Mouse (Mus musculus) yolk sac, embryonic 10.5 days (tissue): ENCODE data around the gene Pde11a.

ENCODE experiments used
- DNase-seq: peaks from one replicate; pipeline ENCODE4 v3.0.0-alpha.2; 2017; ENCODE audit warnings: low spot score

Gene Pde11a

GRCm38 (mm10) chr2:76320336-76320735 is 18.2 kb downstream of the Pde11a start:
- no peak for DNase-seq

DNA sequence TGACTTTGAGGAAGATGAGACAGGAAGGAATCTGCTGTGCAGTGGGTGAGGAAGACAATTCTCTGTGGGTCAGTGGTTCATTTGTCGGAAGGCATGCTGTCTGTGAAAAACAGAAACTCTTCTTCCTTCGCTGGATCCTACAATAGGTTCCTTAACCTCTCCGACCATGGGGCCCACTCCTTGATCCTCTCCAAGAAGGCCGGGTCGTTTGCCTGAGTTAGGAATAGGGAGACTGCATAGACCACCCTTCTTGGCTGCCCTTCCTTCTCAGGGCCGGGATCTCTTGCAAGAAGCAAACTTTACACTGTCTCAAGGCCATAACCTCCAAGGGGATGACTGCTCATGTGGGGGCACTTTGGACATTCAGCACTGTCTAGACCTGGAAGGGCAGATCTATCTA is 19.3 kb downstream of the Pde11a start:
- DNase-seq = no peak

DNA sequence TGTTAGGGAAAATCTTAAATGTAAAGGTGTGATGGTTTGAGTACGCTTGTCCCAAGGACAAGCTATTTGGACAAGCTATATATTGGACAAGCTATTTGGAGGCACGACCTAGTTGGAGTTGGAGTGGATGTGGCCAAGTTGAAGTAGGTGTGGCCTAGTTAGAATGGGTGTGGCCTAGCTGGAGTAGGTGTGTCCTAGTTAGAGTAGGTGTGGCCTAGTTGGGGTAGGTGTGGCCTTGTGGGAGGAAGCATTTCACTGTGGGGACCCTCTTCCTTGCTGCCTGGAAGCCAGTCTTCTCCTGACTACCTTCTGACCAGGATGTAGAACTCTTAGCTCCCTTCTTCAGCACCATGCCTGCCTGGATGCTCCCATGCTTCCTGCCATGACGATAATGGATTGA is 50.9 kb downstream of the Pde11a start:
- DNase-seq = no peak

- DNase-seq = no peak
Observed at GRCm38 (mm10) chr2:76286288-76286740, 52.3 kb downstream of the Pde11a start.

GRCm38 (mm10) chr2:76285150-76285549 is 53.4 kb downstream of the Pde11a start:
- DNase-seq = no peak

GRCm38 (mm10) chr2:76283378-76284132 is 55.0 kb downstream of the Pde11a start:
- DNase-seq = no peak

DNA sequence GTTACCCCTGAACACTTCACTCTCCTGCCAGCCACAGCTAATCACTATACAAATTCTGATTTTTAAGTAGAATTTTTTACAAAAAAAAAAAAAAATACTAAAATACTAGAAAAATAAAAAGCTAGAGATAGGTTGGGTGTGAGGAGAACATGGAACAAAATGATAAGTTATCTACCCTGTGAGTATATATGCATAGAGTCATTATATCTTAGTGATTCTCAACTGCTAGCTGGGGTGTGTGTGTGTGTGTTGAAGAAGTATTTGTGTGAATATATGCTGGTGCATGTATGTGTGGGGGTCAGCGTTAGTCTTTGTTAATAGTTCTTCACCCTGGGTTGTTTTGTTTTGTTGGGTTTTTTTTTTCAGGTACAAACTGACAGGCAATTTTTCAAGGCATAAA is 69.1 kb downstream of the Pde11a start:
- DNase-seq = no peak

DNA sequence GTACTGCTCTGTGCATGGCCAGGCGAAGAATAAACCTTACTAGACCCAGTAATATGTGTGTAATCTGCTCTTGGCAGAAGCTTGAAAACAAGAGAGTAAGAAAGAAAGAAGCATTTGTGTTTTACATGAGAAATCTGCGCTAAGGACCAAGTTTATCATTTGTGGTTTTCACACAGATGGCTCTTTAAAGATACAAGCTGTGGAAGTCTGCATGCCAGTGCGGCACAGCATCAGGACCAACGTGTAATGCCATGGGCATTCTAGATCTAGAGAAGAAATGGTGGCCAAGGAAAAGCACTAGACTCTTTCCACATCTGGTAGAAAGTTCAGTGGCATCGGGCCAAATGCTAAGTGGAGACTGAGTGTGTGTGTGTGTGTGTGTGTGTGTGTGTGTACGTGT is 71.2 kb downstream of the Pde11a start:
- no peak for DNase-seq

GRCm38 (mm10) chr2:76266622-76267021 is 72.0 kb downstream of the Pde11a start:
- DNase-seq = no peak

DNA sequence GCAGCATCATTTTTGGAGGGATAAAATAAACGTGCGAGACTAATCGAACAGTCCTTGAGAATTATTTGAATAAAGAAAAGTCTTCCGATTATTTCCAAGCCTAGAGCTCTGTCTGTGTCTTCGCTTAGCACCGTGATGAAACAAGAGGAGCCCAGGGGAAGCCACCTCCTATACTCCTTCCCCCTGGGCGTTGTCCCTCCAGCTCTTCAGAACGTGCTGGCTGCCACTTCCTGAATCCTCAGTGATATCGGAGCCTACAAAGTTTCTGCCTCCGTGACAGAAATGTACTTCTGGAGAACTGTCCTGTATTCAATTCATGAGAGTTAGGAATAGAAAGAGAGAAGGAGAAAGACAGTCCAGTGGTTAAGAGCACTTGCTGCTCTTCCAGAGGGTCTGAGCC is 74.3 kb downstream of the Pde11a start:
- DNase-seq = no peak

DNA sequence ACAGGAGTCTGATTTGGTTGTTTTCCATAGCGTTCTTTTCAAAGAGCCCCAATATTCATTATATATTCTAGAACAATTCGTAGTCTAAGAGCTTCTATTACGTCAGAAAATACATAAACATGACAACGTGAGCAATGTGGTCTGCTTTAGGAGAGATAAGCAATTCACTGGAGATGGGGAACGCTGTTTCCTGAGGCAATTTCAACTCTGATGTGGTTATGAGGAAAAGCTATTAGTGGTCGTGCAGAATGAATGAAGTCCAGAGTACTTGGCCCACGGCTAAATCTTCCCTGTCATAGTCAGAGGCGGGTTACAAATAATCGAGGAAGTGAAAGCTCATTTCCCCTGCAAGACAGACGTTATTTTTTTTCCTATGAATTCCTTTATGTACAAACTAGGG is 75.9 kb downstream of the Pde11a start:
- DNase-seq = no peak

GRCm38 (mm10) chr2:76254833-76255232 is 83.7 kb downstream of the Pde11a start:
- no peak for DNase-seq

GRCm38 (mm10) chr2:76251379-76251778 is 87.2 kb downstream of the Pde11a start:
- DNase-seq = no peak

DNA sequence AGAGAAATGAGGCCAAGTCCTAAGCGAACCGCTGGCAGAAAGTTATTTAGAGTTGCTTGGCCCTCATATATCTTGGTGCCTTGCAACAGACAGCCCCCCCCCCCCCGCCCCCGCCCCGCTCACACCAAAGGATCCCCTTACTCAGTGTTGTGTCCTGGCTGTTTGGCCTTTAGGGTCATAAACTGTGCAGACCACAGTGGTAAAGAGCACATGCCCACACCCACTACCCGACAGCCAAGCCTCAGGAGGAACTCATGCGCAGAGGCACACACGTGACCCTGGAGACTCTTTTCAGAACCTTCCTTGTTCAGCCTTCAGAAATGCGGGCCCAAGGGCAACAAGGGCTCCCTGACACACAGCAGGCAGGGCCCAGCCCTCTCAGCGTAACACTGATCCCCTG is 90.3 kb downstream of the Pde11a start:
- no peak for DNase-seq

- DNase-seq = no peak
Observed at GRCm38 (mm10) chr2:76239175-76239574, 99.4 kb downstream of the Pde11a start.

- peak; percentile 17 for DNase-seq
Observed at GRCm38 (mm10) chr2:76238496-76238895, 100.1 kb downstream of the Pde11a start.

- no peak for DNase-seq
Observed at GRCm38 (mm10) chr2:76237638-76238420, 100.7 kb downstream of the Pde11a start.

GRCm38 (mm10) chr2:76220364-76221108 is 118.0 kb downstream of the Pde11a start:
- DNase-seq = no peak

- no peak for DNase-seq
Observed at GRCm38 (mm10) chr2:76219540-76219939, 119.0 kb downstream of the Pde11a start.

DNA sequence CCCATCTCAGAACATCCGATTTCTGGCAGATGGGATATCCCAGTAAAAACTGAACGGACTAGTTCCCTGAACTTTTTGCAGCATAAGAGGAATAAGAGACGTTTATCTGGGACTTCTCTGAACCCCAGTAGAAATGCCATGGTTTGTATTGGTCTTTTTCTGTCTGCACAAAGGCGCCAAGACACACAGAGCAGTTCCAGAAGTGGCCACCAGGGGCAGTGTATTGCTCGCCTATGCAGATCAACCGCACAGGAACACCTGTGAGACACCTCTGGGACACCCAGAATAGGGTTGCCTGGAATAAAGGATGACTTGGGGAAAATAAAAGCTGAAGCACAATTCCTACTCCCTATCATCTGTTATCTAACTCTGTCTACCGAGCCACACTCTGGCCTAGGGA is 122.4 kb downstream of the Pde11a start:
- peak; percentile 9 for DNase-seq

GRCm38 (mm10) chr2:76215219-76215618 is 123.4 kb downstream of the Pde11a start:
- DNase-seq = no peak

GRCm38 (mm10) chr2:76185126-76185525 is 153.4 kb downstream of the Pde11a start:
- DNase-seq = no peak

GRCm38 (mm10) chr2:76162822-76163221 is 175.8 kb downstream of the Pde11a start:
- DNase-seq = no peak
